ENCODE assay signal across 16 mouse cellular contexts in the genomic region with DNA sequence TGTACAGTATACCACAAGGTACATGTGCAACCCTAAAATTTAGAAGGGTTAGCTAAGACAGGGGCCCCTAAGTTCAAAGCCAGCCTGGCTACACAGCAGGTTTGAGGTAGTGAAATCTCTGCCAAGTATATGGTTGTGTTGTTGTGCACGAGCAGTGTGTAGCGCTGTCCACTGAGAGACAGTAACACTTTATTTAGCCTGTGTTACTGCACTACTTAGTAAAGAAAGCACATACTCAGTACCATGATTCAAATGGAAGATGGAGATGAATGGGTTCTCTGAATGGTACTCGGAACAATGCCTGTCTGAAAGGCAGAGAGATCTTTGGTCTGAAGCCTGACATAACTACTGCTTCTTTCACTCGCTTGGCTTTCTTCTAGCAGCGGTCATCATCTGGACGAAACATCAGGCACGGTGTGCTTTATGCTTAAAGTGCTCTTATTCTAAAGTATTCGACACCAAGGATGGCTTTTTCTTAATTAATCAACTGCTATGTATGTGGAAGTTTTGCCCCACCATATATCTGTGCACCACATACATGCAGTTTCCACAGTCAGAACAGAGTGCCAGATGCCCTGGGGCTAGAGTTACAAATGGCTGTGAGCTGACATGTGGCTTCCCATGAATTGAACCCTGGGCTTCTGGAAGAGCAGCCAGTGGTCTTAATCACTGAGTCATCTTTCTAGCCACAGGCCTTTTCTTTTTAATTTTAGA. TPM values are rescaled to one million over a fixed set of nuclear protein-coding genes. Genes with fewer than 3 reads are reported as not detected.
"Had no signal": no experiment of that assay in that cellular context is flagged by ENCODE, and none has a peak within 500 bp of the region (broad histone marks: within the 10 kb centered on the region; RNA-seq: fewer than 3 reads in every experiment).

No protein-coding gene starts in this region.

- H3K4me3 ChIP-seq: left cerebral cortex, adult 2 months; limb, embryonic 10.5 days; liver, embryonic 15.5 days; midbrain, embryonic 10.5 days; myocyte had no signal

- H3K4me2 ChIP-seq: liver, embryonic 11.5 days; liver, embryonic 15.5 days had no signal

- ATAC-seq: lung, postnatal 0 days had no signal

- H3K9ac ChIP-seq: liver, embryonic 15.5 days had no signal

- DNase-seq: kidney, adult 11 months; kidney, postnatal 25 days; lung, adult 2 months; lung, postnatal 36 days; retina, postnatal 1 day; right cerebral cortex, postnatal 4 days; spleen, adult 18-20 months; thymus, adult 18-20 months; thymus, postnatal 25 days had no signal

- H3K4me1 ChIP-seq: limb, embryonic 10.5 days; liver, embryonic 15.5 days; midbrain, embryonic 10.5 days had no signal

- H3K9me3 ChIP-seq: limb, embryonic 10.5 days; liver, embryonic 15.5 days; midbrain, embryonic 10.5 days had no signal

- H3K27me3 ChIP-seq: liver, embryonic 15.5 days had no signal

- H3K27ac ChIP-seq: left cerebral cortex, adult 2 months; limb, embryonic 10.5 days; liver, embryonic 15.5 days; midbrain, embryonic 10.5 days had no signal

RNA-seq across cellular contexts. Expression of gene Ascl4, which starts 21.2 kb away (rescaled TPM):
- polyA plus RNA-seq: liver, embryonic 11.5 days; liver, embryonic 15.5 days; myocyte had no signal
